Comparison of ENCODE assay signal across 10 mouse cellular contexts in the genomic region with DNA sequence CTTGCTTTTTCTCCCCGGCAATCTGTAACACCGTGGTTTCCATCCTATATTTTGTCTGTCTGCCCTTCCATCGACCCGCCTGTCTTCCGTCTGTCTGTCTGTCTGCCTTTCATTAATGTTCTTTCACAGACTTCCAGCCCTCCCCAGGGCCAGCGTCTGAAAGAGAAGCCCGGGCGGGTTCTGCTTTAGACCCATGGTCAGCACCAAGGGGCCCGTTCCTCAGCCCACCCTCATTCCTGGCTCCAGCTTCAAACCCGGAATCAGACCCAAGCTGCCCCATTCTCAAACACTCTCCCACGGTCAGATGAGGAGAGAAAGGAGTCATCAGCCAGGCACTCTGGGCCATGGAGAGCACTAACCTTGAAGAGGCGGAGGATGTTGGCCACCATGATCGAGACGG. TPM values are rescaled to one million over a fixed set of nuclear protein-coding genes. Genes with fewer than 3 reads are reported as not detected.
DNase-seq lines count a peak whose midpoint lies in the region; ATAC-seq and TF ChIP-seq lines count a peak whose summit lies in the region.
"Had no signal": no experiment of that assay in that cellular context is flagged by ENCODE, and none has a peak within 500 bp of the region (broad histone marks: within the 10 kb centered on the region; RNA-seq: fewer than 3 reads in every experiment).

No protein-coding gene starts in this region.

- H3K9ac ChIP-seq in ES-Bruce4 (ENCODE audit: low read depth, poor library complexity, severe bottlenecking), result no peak overlapping the region
- no peak overlapping the region; the same call in none of the 2 replicates for H3K9ac ChIP-seq in forebrain, embryonic 16.5 days (replicated peaks; ENCODE audit: low read depth, low read length)
- no peak overlapping the region for H3K9ac ChIP-seq in midbrain, embryonic 12.5 days (replicated peaks)
- H3K9ac ChIP-seq: heart, embryonic 15.5 days; lung, embryonic 14.5 days had no signal

- H3K27me3 ChIP-seq in ES-Bruce4 (ENCODE audit: control insufficient read depth, insufficient read depth, low read length, poor library complexity, severe bottlenecking), result no peaks in the 10 kb centered on the region
- no peaks in the 10 kb centered on the region for H3K27me3 ChIP-seq in forebrain, embryonic 16.5 days (replicated peaks; ENCODE audit: control insufficient read depth, insufficient read depth, low read length)
- H3K27me3 ChIP-seq in midbrain, embryonic 12.5 days, result peaks cover 27% of the 10 kb centered on the region

- TF ChIP-seq CTCF in ES-Bruce4 (IDR thresholded peaks at IDR 0.05; ENCODE audit: low read depth, low read length), result no peak

- no peaks in the 10 kb centered on the region for H3K36me3 ChIP-seq in ES-Bruce4 (ENCODE audit: control insufficient read depth, insufficient read depth, low read length, poor library complexity, severe bottlenecking)
- H3K36me3 ChIP-seq in forebrain, embryonic 16.5 days (ENCODE audit: control insufficient read depth, insufficient read depth), result no peaks in the 10 kb centered on the region
- no peaks in the 10 kb centered on the region for H3K36me3 ChIP-seq in midbrain, embryonic 12.5 days
- H3K36me3 ChIP-seq: heart, embryonic 15.5 days had no signal

- no peak for ATAC-seq in forebrain, embryonic 16.5 days
- ATAC-seq in midbrain, embryonic 12.5 days (ENCODE audit: low FRiP score, low read depth), result peak; percentile 17; the same call in 1 of the 2 replicates

- peak; percentile 29 for DNase-seq in embryo, embryonic 11 days
- DNase-seq in embryo, embryonic 9.5 days (ENCODE audit: extremely low spot score), result no peak
- no peak for DNase-seq in urinary bladder, postnatal 36 days (ENCODE audit: low spot score in 2 of 2)
- DNase-seq in retina, embryonic 14.5 days (ENCODE audit: low spot score), result no peak
- no peak for DNase-seq in Muller cell, postnatal 12 days (ENCODE audit: inconsistent ontology term)

- WGBS in forebrain, embryonic 16.5 days, result 21% methylated on average over 14 of the region's 14 CpGs
- WGBS in midbrain, embryonic 12.5 days, result 20% methylated on average over 14 of the region's 14 CpGs

- TF ChIP-seq POLR2A in ES-Bruce4 (IDR thresholded peaks at IDR 0.05; ENCODE audit: insufficient read depth, low read length), result no peak

- H3K4me2 ChIP-seq in forebrain, embryonic 16.5 days (ENCODE audit: low read length), result peak overlapping the region; percentile 41
- H3K4me2 ChIP-seq in midbrain, embryonic 12.5 days (replicated peaks), result peak overlapping the region; percentile 35

- H3K9me3 ChIP-seq in ES-Bruce4 (replicated peaks; ENCODE audit: control insufficient read depth, insufficient read depth, low read length, poor library complexity, severe bottlenecking), result no peaks in the 10 kb centered on the region
- no peaks in the 10 kb centered on the region for H3K9me3 ChIP-seq in forebrain, embryonic 16.5 days (ENCODE audit: control insufficient read depth, low read length)
- no peaks in the 10 kb centered on the region for H3K9me3 ChIP-seq in midbrain, embryonic 12.5 days
- H3K9me3 ChIP-seq: heart, embryonic 15.5 days had no signal

- H3K4me3 ChIP-seq in ES-Bruce4 (ENCODE audit: low read depth, low read length), result peak overlapping the region; percentile 17
- H3K4me3 ChIP-seq in forebrain, embryonic 16.5 days (replicated peaks; ENCODE audit: low read length), result peak overlapping the region; percentile 18
- no peak overlapping the region for H3K4me3 ChIP-seq in midbrain, embryonic 12.5 days
- H3K4me3 ChIP-seq: heart, embryonic 15.5 days had no signal

- no peak overlapping the region for H3K27ac ChIP-seq in ES-Bruce4 (ENCODE audit: insufficient read depth, low read length)
- H3K27ac ChIP-seq in forebrain, embryonic 16.5 days (ENCODE audit: low read length), result peak overlapping the region; percentile 85
- H3K27ac ChIP-seq in midbrain, embryonic 12.5 days (replicated peaks), result peak overlapping the region; percentile 92
- H3K27ac ChIP-seq: heart, embryonic 15.5 days had no signal

- H3K4me1 ChIP-seq in ES-Bruce4 (ENCODE audit: control insufficient read depth, insufficient read depth, low read length), result peaks cover 9% of the 10 kb centered on the region
- H3K4me1 ChIP-seq in forebrain, embryonic 16.5 days (replicated peaks; ENCODE audit: control insufficient read depth, insufficient read depth, low read length), result peaks cover 36% of the 10 kb centered on the region
- H3K4me1 ChIP-seq in midbrain, embryonic 12.5 days, result peaks cover 77% of the 10 kb centered on the region
- H3K4me1 ChIP-seq: heart, embryonic 15.5 days had no signal

- no peak for TF ChIP-seq EP300 in ES-Bruce4 (IDR thresholded peaks at IDR 0.05; ENCODE audit: insufficient read depth, low read depth, low read length)

RNA-seq across cellular contexts. Expression of a gene that starts 18.9 kb away (rescaled TPM):
- 0.49 and 0.63 TPM in 2 replicates for polyA plus RNA-seq in ES-Bruce4 (2011; ENCODE audit: insufficient read depth, insufficient read length, low read depth, missing spikeins)
- 3.0 and 4.0 TPM in 2 replicates for polyA plus RNA-seq in forebrain, embryonic 16.5 days (2015; fragmentation: Nextera tagmentation; extraction: Ambion mirVana)
- polyA plus RNA-seq in midbrain, embryonic 12.5 days (2016; fragmentation: Nextera tagmentation; extraction: Ambion mirVana), result 4.2 and 5.7 TPM in 2 replicates

RNA-seq across cellular contexts. Expression of a gene that starts 54.0 kb away (rescaled TPM):
- polyA plus RNA-seq in ES-Bruce4 (2011; ENCODE audit: insufficient read depth, insufficient read length, low read depth, missing spikeins), result 933 and 989 TPM in 2 replicates
- polyA plus RNA-seq in forebrain, embryonic 16.5 days (2015; fragmentation: Nextera tagmentation; extraction: Ambion mirVana), result 107 and 113 TPM in 2 replicates
- polyA plus RNA-seq in midbrain, embryonic 12.5 days (2016; fragmentation: Nextera tagmentation; extraction: Ambion mirVana), result 213 and 215 TPM in 2 replicates
